Mouse (Mus musculus): Measurements from ENCODE around the gene Itih3.

The Itih3 gene

GRCm38 (mm10) chr14:30861421-30862125 lies 62.0 kb downstream of the Itih3 start:
- no peak for DNase-seq (ENCODE audit: low spot score in 2 of 2)

Data from thymus, postnatal 10 days (tissue).